Mouse (Mus musculus): ENCODE results near the gene Stac2.

DNA sequence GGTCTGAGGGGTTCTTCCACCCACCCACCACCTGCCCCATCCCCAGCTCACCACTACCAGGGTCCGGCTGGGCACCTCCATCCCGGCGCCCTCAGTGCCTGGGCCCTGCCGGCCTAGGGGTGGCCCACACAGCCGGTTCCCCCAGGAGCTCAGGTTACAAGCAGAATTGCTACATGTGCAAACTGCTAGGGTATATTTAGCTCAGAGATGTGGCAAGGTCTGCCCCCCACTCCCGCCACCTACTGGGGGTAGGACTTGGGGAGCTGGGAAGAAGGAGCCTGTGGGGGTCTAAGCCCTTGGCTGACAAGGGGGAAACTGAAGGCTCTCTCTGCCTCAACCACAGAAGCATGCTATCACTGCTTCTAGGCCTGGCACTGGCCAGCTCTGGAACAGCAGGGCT, 35.0 kb downstream of the Stac2 start:
- TF ChIP-seq CTCF (IDR thresholded peaks at IDR 0.05; ENCODE audit: low read depth, low read length) (no peak), POLR2A (IDR thresholded peaks at IDR 0.05; ENCODE audit: extremely low read depth, insufficient read depth, low read length) (no peak)
